ENCODE assay signal across 18 mouse cellular contexts in the genomic region with DNA sequence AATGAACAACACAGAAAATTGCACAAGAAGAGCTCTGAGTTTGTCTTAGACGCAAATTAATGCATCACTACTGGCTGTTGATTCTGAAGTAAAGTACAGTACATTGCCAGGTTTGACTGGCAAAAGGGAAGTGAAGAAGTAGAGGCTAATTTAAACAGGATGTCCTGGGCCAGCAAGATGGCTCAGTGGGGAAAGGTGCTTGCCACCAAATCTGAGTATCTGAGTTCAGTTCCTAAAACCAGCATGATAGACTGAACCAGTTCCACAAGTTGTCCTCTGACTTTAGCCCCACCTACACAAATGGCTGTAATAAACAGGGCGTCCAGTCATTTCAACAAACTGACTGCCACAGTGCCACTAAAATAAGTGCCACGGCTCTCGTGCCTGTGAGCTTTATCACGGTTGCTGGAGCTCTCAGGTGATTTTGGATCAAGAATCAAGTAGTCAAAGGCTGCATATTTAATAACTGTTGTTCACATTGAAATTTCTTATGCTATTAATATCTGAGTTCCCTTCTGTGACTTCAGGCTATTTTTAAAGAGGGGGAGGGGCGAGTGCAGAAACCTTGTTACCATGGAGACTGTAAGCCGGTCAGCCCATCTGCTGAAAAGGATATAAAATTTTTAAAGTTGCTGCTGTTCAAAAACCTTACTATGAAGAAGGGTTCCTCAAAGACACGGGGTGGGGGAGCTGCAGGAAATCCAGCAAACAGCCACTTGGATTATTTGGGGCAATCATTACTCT. TPM values are rescaled to one million over a fixed set of nuclear protein-coding genes. Genes with fewer than 3 reads are reported as not detected.
A peak's percentile ranks its signal among the peaks of the same experiment; 100 is the strongest.
DNase-seq lines count a peak whose midpoint lies in the region; ATAC-seq lines count a peak whose summit lies in the region.
"Had no signal": no experiment of that assay in that cellular context is flagged by ENCODE, and none has a peak within 500 bp of the region (broad histone marks: within the 10 kb centered on the region; RNA-seq: fewer than 3 reads in every experiment).

No protein-coding gene starts in this region.

- H3K4me1 ChIP-seq in heart, embryonic 11.5 days (ENCODE audit: control insufficient read depth, insufficient read depth, low read length): 0 out of 2 replicates have a peak, but pooled peaks cover 2% of the 10 kb centered on the region
- H3K4me1 ChIP-seq: intestine, embryonic 15.5 days; liver, embryonic 15.5 days had no signal

- no peak for ATAC-seq in heart, embryonic 11.5 days (replicated peaks; ENCODE audit: insufficient number of reproducible peaks, low FRiP score, low TSS enrichment)
- ATAC-seq: intestine, embryonic 15.5 days; Patski had no signal

- H3K27ac ChIP-seq in heart, embryonic 11.5 days (ENCODE audit: low read depth, low read length): no peak overlapping the region
- H3K27ac ChIP-seq: intestine, embryonic 15.5 days; limb, embryonic 13.5 days; liver, embryonic 15.5 days; neural tube, embryonic 13.5 days had no signal

- H3K9me3 ChIP-seq in heart, embryonic 11.5 days (replicated peaks; ENCODE audit: control insufficient read depth, low read length): no peaks in the 10 kb centered on the region
- H3K9me3 ChIP-seq: intestine, embryonic 15.5 days; limb, embryonic 13.5 days; liver, embryonic 15.5 days; neural tube, embryonic 13.5 days had no signal

- DNase-seq in cerebellum, postnatal 10 days: peak; percentile 53 to 73
- no peak for DNase-seq in cerebellum, adult 9-11 months
- DNase-seq in heart, adult 8-10 months (ENCODE audit: low spot score): peak; percentile 21
- peak; percentile 34 for DNase-seq in retina, postnatal 1 day
- DNase-seq in retina, embryonic 14.5 days (ENCODE audit: low spot score): no peak
- no peak for DNase-seq in urinary bladder, postnatal 10 days (ENCODE audit: low spot score)
- DNase-seq in T-cell, adult 2 months (ENCODE audit: low spot score): no peak
- DNase-seq: cerebellum, adult 11 months; embryo, embryonic 11 days; gastrocnemius, postnatal 14 days; lung, postnatal 14 days had no signal

- WGBS in heart, embryonic 11.5 days (ENCODE audit: insufficient replicate concordance): 72% methylated on average over 8 of the region's 8 CpGs

- H3K36me3 ChIP-seq in heart, embryonic 11.5 days (ENCODE audit: control insufficient read depth, insufficient read depth, low read length): no peaks in the 10 kb centered on the region
- H3K36me3 ChIP-seq: intestine, embryonic 15.5 days; limb, embryonic 13.5 days; liver, embryonic 15.5 days; neural tube, embryonic 13.5 days had no signal

- no peak overlapping the region for H3K9ac ChIP-seq in heart, embryonic 11.5 days (ENCODE audit: low read depth, low read length)
- H3K9ac ChIP-seq: intestine, embryonic 15.5 days; limb, embryonic 13.5 days; liver, embryonic 15.5 days; neural tube, embryonic 13.5 days had no signal

- H3K27me3 ChIP-seq in heart, embryonic 11.5 days (ENCODE audit: control insufficient read depth, insufficient read depth, low read length): no peaks in the 10 kb centered on the region
- H3K27me3 ChIP-seq: intestine, embryonic 15.5 days; limb, embryonic 13.5 days; liver, embryonic 15.5 days; neural tube, embryonic 13.5 days; Patski had no signal

- H3K4me3 ChIP-seq in heart, embryonic 11.5 days (ENCODE audit: low read depth, low read length): no peak overlapping the region
- H3K4me3 ChIP-seq: intestine, embryonic 15.5 days; limb, embryonic 13.5 days; liver, embryonic 15.5 days; neural tube, embryonic 13.5 days had no signal

- no peak overlapping the region for H3K4me2 ChIP-seq in heart, embryonic 11.5 days
- H3K4me2 ChIP-seq: intestine, embryonic 15.5 days; limb, embryonic 13.5 days; liver, embryonic 15.5 days; neural tube, embryonic 13.5 days had no signal

RNA-seq across cellular contexts. Expression of gene Cacnb4, which starts 29.2 kb away (rescaled TPM):
- total RNA-seq in heart, adult 8-10 months (2022): under 1 TPM; 0.31 to 0.89 (median 0.65) TPM
- 0.30 and 0.37 TPM in 2 replicates for polyA plus RNA-seq in heart, embryonic 11.5 days (2014; fragmentation: Nextera tagmentation; extraction: Ambion mirVana)
- total RNA-seq: hematopoietic stem cell, adult 5-6 weeks had no signal

Comparison
In these comparisons a context has a peak if more than half of its experiments do, and no peak if none do; other contexts are left out.
1. DNase-seq: peak in cerebellum, postnatal 10 days (2 of 2), heart, adult 8-10 months (single experiment) and retina, postnatal 1 day (single experiment); none in cerebellum, adult 9-11 months (single experiment), retina, embryonic 14.5 days (single experiment), urinary bladder, postnatal 10 days (single experiment) and T-cell, adult 2 months (single experiment).